27 mouse cellular contexts compared by ENCODE assay signal in the genomic region with DNA sequence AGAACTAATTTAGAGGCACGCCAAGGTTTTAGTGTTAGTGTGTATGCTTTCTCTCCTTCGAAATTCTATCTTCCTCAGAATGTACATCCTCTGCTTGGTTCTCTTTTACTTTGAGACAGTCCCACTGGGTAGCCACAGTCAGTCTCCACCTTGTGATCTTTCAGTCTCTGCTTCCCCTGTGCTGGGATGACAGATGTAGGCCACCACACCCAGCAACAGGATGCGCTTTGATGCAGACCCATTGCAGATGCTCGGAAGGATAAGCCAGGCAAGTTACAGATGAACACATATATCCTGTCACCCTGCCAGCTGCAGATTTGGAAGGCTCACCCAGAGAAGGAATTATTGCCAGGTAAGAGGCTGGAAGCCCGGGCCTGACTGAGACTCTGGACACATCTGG. TPM values are rescaled to one million over a fixed set of nuclear protein-coding genes. Genes with fewer than 3 reads are reported as not detected.
DNase-seq lines count a peak whose midpoint lies in the region; ATAC-seq and TF ChIP-seq lines count a peak whose summit lies in the region.
"Had no signal": no experiment of that assay in that cellular context is flagged by ENCODE, and none has a peak within 500 bp of the region (broad histone marks: within the 10 kb centered on the region; RNA-seq: fewer than 3 reads in every experiment).

No protein-coding gene starts in this region.

- 86% methylated on average over 5 of the region's 5 CpGs for WGBS in hindbrain, postnatal 0 days

- H3K9me3 ChIP-seq in ES-Bruce4 (replicated peaks; ENCODE audit: control insufficient read depth, insufficient read depth, low read length, poor library complexity, severe bottlenecking), result no peaks in the 10 kb centered on the region
- H3K9me3 ChIP-seq in hindbrain, postnatal 0 days (ENCODE audit: low read length), result no peaks in the 10 kb centered on the region
- H3K9me3 ChIP-seq: embryonic facial prominence, embryonic 12.5 days; heart, embryonic 15.5 days; limb, embryonic 13.5 days; liver, embryonic 13.5 days; midbrain, embryonic 15.5 days; neural tube, embryonic 13.5 days had no signal

- no peak overlapping the region for H3K4me2 ChIP-seq in hindbrain, postnatal 0 days (ENCODE audit: low read depth, low read length)
- H3K4me2 ChIP-seq: embryonic facial prominence, embryonic 12.5 days; heart, embryonic 15.5 days; limb, embryonic 13.5 days; liver, embryonic 13.5 days; midbrain, embryonic 15.5 days; neural tube, embryonic 13.5 days had no signal

- H3K4me1 ChIP-seq in ES-Bruce4 (ENCODE audit: control insufficient read depth, insufficient read depth, low read length), result peaks cover 2% of the 10 kb centered on the region
- H3K4me1 ChIP-seq in hindbrain, postnatal 0 days (ENCODE audit: insufficient read depth, low read length), result no peaks in the 10 kb centered on the region
- H3K4me1 ChIP-seq: embryonic facial prominence, embryonic 12.5 days; heart, embryonic 15.5 days; limb, embryonic 13.5 days; liver, embryonic 13.5 days; midbrain, embryonic 15.5 days had no signal

- no peaks in the 10 kb centered on the region for H3K36me3 ChIP-seq in ES-Bruce4 (ENCODE audit: control insufficient read depth, insufficient read depth, low read length, poor library complexity, severe bottlenecking)
- no peaks in the 10 kb centered on the region for H3K36me3 ChIP-seq in hindbrain, postnatal 0 days (ENCODE audit: insufficient read depth, low read length)
- H3K36me3 ChIP-seq: embryonic facial prominence, embryonic 12.5 days; heart, embryonic 15.5 days; limb, embryonic 13.5 days; liver, embryonic 13.5 days; midbrain, embryonic 15.5 days; neural tube, embryonic 13.5 days had no signal

- H3K27me3 ChIP-seq in ES-Bruce4 (ENCODE audit: control insufficient read depth, insufficient read depth, low read length, poor library complexity, severe bottlenecking), result no peaks in the 10 kb centered on the region
- no peaks in the 10 kb centered on the region for H3K27me3 ChIP-seq in hindbrain, postnatal 0 days (ENCODE audit: insufficient read depth, low read length)
- H3K27me3 ChIP-seq: embryonic facial prominence, embryonic 12.5 days; heart, embryonic 15.5 days; limb, embryonic 13.5 days; liver, embryonic 13.5 days; midbrain, embryonic 15.5 days; neural tube, embryonic 13.5 days; Patski had no signal

- TF ChIP-seq CTCF in ES-Bruce4 (IDR thresholded peaks at IDR 0.05; ENCODE audit: low read depth, low read length), result no peak
- TF ChIP-seq CTCF in hindbrain, postnatal 0 days (IDR thresholded peaks at IDR 0.05; ENCODE audit: low read depth), result no peak

- intact Hi-C loops in heart, postnatal 25 days (cut with DNase I), result loop anchor here (5.0 kb wide), 1 partner anchor 153 kb away; no protein-coding TSS in a partner anchor

- ATAC-seq in hindbrain, postnatal 0 days, result no peak
- ATAC-seq: midbrain, embryonic 15.5 days; Patski had no signal

- no peak for TF ChIP-seq POLR2A in ES-Bruce4 (IDR thresholded peaks at IDR 0.05; ENCODE audit: insufficient read depth, low read length)

- no peak overlapping the region for H3K9ac ChIP-seq in ES-Bruce4 (ENCODE audit: low read depth, poor library complexity, severe bottlenecking)
- H3K9ac ChIP-seq in hindbrain, postnatal 0 days (replicated peaks; ENCODE audit: low read length), result no peak overlapping the region
- H3K9ac ChIP-seq: embryonic facial prominence, embryonic 12.5 days; heart, embryonic 15.5 days; limb, embryonic 13.5 days; liver, embryonic 13.5 days; midbrain, embryonic 15.5 days; neural tube, embryonic 13.5 days had no signal

- H3K27ac ChIP-seq in ES-Bruce4 (ENCODE audit: insufficient read depth, low read length), result 0 out of 2 replicates have a peak overlapping the region, but pooled peaks have one; percentile 3
- no peak overlapping the region for H3K27ac ChIP-seq in hindbrain, postnatal 0 days
- H3K27ac ChIP-seq: embryonic facial prominence, embryonic 12.5 days; heart, embryonic 15.5 days; kidney, postnatal 0 days; layer of hippocampus, adult 2 months; limb, embryonic 13.5 days; liver, embryonic 13.5 days; macrophage; midbrain, embryonic 15.5 days; neural tube, embryonic 13.5 days had no signal

- TF ChIP-seq EP300 in ES-Bruce4 (IDR thresholded peaks at IDR 0.05; ENCODE audit: insufficient read depth, low read depth, low read length), result no peak

- H3K4me3 ChIP-seq in ES-Bruce4 (ENCODE audit: low read depth, low read length), result no peak overlapping the region
- no peak overlapping the region for H3K4me3 ChIP-seq in hindbrain, postnatal 0 days (ENCODE audit: low read length)
- H3K4me3 ChIP-seq: embryonic facial prominence, embryonic 12.5 days; heart, embryonic 15.5 days; layer of hippocampus, adult 2 months; limb, embryonic 13.5 days; liver, embryonic 13.5 days; midbrain, embryonic 15.5 days; neural tube, embryonic 13.5 days had no signal

- peak; percentile 27 for DNase-seq in CD4-positive, CD25-positive, alpha-beta regulatory T cell, adult 2 months (ENCODE audit: low read depth, low spot score)
- DNase-seq in naive thymus-derived CD4-positive, alpha-beta T cell, adult 2 months (ENCODE audit: low read depth), result peak; percentile 34
- peak; percentile 18 to 51 for DNase-seq in thymus, postnatal 36 days
- DNase-seq in heart, postnatal 25 days (ENCODE audit: low spot score), result no peak
- DNase-seq in hindbrain, postnatal 0 days (ENCODE audit: low spot score), result no peak
- DNase-seq in yolk sac, embryonic 10.5 days (ENCODE audit: low spot score), result no peak
- DNase-seq: adrenal gland, adult 8-10 months; cerebellum, adult 11-12 months; cerebellum, postnatal 14 days; gastrocnemius, postnatal 25 days; heart, postnatal 4 days; kidney, adult 18-20 months; liver, embryonic 13.5 days; lung, adult 2 months; retina, postnatal 1 day; right cerebral cortex, postnatal 25 days had no signal

RNA-seq across cellular contexts. Expression of a gene that starts 45.1 kb away (rescaled TPM):
- 2.7 and 2.9 TPM in 2 replicates for polyA plus RNA-seq in ES-Bruce4 (2011; ENCODE audit: insufficient read depth, insufficient read length, low read depth, missing spikeins)
- total RNA-seq in heart, postnatal 25 days (2021), result not detected
- total RNA-seq in hindbrain, postnatal 0 days (2014; rRNA removed), result 0.50 and 2.2 TPM in 2 replicates
- 1.3 and 1.9 TPM in 2 replicates for polyA plus RNA-seq in hindbrain, postnatal 0 days (2015; fragmentation: Nextera tagmentation; extraction: Ambion mirVana)
- total RNA-seq: gastrocnemius, postnatal 25 days; heart, adult 8-10 months; heart, postnatal 4 days had no signal
- polyA plus RNA-seq: heart, embryonic 15.5 days had no signal

RNA-seq across cellular contexts. Expression of a gene that starts 47.2 kb away (rescaled TPM):
- polyA plus RNA-seq in ES-Bruce4 (2011; ENCODE audit: insufficient read depth, insufficient read length, low read depth, missing spikeins), result 195 and 233 TPM in 2 replicates
- total RNA-seq in heart, postnatal 25 days (2021), result 100 to 1,000 TPM; 173 to 205 TPM
- 46.1 and 52.9 TPM in 2 replicates for total RNA-seq in hindbrain, postnatal 0 days (2014; rRNA removed)
- 13.5 and 13.9 TPM in 2 replicates for polyA plus RNA-seq in hindbrain, postnatal 0 days (2015; fragmentation: Nextera tagmentation; extraction: Ambion mirVana)

Comparison
In these comparisons a context has a peak if more than half of its experiments do, and no peak if none do; other contexts are left out.
1. DNase-seq: peak in CD4-positive, CD25-positive, alpha-beta regulatory T cell, adult 2 months (single experiment), naive thymus-derived CD4-positive, alpha-beta T cell, adult 2 months (single experiment) and thymus, postnatal 36 days (2 of 2); none in heart, postnatal 25 days (single experiment), hindbrain, postnatal 0 days (single experiment) and yolk sac, embryonic 10.5 days (single experiment).